Mouse (Mus musculus) WW6 (cell line): ENCODE data around the gene Nf2.
"Not testable (repeated sequence)": the region's sequence is repeated elsewhere in the genome, so short reads cannot be mapped to it uniquely, and the experiment has no call there.

Source experiments
- DNase-seq: peaks from one replicate; pipeline ENCODE4 v3.0.0-alpha.2; 2013; ENCODE audit warnings: low read depth, low spot score

Nf2 gene

DNA sequence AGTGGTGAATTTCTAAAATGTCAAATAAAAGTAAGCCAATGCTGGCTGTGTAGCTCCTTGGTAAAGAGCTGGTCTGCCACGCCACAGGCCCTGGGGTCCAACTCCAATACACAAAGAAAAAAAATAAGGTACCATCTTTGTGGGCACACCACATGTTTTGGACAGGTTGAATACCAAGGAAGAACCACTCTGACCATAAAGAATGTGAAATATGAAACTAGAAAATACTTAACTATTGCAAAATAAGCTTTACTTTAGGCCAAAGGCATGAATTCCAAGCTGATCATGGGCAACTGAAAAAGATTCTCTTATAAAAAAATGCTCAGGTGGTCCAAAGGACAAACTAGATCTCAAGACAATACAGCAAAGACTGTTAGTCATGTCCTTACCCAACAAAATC is 11.1 kb downstream of the Nf2 start:
- no peak for DNase-seq

DNA sequence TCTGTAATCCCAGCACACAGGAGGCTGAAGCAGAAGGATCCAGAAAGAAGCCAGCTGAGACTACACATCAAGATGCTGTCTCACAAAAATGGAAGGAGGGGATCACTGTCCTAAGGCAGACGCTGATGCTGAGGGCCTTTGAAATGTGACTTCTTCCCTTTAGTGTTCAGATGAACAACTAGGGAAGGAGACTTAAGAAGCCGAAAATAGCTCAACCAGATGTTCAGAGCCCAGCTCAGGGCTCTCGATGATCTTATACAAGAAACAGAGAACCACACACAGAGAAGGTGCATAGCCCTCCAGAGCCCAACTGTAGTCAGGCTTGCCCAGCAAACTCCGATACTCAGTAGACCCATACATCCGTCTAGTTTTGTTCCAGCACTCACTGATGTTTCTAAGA is 12.0 kb downstream of the Nf2 start:
- DNase-seq, result no peak

DNA sequence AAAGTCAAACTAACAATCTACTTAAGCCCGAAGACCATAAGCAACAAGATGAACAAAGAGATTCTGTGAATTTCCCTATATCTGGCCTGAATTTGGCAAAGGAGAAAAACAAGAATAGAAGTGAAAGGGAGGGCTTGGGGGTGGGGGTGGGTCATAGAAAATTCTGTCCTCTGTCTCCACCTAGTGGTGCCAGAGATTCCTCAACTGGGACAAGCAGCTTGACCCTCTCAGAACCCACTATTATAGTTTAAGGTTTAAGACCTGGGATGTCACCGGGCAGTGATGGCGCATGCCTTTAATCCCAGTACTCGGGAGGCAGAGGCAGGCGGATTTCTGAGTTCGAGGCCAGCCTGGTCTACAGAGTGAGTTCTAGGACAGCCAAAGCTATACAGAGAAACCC is 12.6 kb downstream of the Nf2 start:
- DNase-seq, result no peak

DNA sequence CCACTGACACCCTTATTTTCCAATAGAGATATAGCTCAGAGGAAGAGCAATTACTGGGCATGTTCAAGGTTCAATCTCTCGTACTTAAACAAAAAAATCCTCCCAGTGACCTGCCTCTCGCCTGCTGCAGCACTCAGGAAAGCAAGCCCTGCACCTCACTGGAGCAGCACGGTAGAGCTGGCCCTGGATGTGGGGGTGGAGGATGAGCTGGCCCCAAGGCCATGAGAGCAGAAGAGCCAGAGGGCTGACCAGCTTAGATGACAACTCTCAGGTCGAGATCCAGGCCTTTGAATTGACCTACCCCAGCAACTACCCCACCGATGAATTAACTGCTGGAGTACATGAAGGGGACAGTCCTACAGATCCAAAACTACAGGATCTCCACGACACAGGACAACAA is 13.9 kb downstream of the Nf2 start:
- no peak for DNase-seq

DNA sequence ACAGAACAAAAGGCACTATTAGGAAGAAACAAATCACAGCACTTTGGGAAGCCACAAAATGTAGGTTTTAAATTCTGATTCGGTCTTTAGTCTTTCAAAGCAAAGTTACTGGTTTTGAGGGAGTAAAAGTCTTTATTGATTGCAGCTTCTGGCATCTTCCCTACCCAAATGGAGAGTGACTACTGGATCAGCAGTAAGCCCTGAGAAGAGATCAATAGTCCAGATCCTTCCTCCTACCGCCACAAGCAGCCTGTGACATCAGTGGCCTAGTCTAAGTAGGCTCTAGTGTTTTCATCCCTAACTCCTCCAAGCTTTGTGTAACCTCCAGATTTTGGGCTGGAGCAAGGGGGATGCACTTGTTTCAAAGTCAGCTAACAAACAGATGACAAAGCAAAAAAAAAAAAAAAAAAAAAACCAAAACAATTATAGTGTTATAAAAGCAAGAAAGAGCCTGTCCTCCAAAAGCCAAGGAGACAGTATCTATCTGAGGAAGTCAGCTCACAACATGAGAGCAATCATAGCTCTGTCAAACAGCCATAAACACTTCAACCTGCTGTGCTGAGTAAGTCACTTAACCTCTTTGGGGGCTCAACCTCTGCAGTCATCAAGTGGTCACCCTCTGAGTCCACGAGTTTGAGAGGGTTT is 15.9 kb downstream of the Nf2 start:
- no peak for DNase-seq

DNA sequence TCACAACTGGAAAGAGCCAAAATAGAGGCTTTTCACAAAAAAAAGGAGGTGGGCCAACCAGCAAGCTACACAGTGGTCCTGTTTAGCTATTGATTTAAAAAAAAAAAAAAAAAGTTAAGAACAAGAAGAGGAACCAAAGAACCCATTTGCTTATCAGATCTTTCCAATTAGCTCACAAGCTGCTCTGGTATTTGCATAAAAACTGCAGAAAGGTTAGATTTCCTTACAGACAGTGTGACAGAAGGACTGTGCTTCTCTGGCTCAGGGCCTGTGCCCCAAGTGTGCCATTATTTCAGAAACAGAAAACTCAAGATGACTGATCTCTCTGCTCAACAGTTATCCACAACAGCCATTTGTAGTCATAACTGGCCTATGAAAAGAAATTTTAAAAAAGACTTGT is 18.3 kb downstream of the Nf2 start:
- DNase-seq, result no peak

DNA sequence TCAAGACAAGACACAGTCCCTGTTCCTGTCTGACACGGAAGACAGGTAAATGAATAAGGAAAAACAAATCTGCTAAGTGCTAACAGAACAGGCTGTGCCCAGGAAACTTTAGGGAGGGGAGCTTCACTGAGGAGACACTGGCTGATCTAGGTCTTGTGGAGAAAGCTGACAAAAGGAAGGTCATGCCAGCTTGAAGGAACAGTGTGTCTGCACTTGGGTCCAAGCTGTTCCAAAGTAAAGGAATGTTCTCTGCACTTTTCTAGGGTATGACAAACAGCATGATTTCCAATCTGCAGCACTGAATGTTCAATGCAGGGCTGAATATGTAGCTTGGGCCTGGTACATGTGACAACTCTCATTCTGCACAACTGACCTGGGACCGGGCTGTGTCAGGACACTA is 21.4 kb downstream of the Nf2 start:
- DNase-seq, result no peak

DNA sequence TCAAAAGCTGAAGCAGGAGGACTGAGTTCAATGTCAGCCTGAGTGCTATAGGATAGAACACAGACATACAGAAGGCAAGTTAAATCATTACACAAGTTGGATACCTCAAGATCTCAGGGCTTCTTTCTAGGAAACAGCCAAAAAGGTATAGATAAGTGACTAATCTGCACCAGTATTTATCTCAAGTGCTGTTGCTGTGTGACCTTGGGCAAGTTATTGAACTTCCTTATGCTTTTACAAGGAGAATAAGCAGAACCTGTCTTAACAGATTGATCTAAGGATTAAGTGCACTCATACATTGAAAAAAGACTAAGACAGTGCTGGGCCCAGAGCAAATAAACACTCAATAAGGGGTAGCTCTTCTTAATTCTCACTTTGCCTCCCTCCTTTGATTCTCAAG is 22.0 kb downstream of the Nf2 start:
- no peak for DNase-seq

DNA sequence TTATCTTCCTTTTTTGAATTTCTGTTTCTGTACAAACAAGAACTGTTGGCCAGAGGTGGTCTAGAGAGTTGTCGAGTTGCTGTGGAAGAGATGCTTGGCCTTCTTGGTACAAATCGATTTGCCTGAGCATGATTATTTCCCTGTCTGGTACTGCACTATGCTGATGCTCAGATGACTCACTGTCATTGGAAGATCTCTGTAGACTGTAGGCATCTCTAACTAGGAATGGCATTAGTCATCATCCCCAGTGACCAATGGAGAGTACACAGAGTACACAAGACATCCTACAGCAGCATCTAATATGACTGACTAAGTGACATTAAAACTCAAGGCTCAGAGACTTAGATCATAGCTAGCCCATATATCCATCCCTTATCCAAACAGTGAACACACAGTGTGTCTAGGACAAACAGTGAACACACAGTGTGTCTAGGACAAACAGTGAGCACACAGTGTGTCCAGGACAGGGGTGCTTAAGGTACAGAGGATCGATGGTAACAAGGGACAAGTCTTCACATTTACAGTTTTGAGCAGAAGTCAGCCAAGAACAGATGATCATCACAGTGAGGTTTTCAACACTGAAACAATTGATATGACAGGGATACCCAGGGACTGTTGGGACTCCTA is 23.1 kb downstream of the Nf2 start:
- no peak for DNase-seq

DNA sequence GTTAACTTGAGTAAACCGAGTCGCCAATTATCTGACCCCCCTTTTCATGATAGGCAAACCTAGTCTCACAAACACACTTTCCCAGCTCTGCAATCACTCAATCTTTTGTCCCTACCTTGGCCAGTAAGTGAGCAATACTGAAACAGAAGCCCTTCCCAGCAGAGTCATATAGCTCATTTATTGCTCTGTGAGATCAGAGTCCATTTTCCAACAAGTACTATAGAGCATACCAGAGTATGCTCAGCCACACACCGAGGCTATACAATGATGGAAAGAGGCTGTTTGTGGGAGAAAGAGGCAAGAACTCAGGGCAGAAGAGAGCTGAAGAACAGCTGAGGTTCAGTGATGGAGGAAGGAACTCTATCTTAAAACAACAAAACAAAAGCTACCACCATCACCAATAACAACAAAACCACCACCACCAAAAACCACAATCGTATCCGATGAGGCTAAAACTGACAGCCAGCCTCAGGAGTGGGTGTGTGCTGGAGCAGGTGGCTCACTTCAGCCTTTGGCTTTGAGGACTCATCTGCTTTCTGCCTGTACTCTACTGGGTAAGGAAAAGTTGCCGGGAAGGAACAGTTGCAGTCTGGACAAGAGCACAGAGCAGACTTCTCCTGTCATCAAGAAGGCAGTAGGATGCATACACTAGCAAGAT is 25.6 kb downstream of the Nf2 start:
- DNase-seq, result no peak

DNA sequence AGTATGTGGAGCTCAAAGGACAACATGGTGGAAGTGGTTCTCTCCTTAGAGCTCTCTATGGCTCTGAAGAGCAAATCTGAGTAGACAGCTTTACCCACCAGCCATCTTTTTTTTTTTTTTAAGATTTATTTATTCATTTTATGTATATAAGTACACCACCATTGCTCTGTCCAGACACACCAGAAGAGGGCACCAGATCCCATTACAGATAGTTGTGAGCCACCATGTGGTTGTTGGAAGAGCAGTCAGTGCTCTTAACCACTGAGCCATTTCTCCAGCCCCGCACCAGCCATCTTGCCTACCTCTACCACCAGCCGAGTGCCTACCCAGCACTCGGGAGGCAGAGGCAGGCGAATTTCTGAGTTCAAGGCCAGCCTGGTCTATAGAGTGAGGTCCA is 26.9 kb downstream of the Nf2 start:
- DNase-seq, result not testable (repeated sequence)

DNA sequence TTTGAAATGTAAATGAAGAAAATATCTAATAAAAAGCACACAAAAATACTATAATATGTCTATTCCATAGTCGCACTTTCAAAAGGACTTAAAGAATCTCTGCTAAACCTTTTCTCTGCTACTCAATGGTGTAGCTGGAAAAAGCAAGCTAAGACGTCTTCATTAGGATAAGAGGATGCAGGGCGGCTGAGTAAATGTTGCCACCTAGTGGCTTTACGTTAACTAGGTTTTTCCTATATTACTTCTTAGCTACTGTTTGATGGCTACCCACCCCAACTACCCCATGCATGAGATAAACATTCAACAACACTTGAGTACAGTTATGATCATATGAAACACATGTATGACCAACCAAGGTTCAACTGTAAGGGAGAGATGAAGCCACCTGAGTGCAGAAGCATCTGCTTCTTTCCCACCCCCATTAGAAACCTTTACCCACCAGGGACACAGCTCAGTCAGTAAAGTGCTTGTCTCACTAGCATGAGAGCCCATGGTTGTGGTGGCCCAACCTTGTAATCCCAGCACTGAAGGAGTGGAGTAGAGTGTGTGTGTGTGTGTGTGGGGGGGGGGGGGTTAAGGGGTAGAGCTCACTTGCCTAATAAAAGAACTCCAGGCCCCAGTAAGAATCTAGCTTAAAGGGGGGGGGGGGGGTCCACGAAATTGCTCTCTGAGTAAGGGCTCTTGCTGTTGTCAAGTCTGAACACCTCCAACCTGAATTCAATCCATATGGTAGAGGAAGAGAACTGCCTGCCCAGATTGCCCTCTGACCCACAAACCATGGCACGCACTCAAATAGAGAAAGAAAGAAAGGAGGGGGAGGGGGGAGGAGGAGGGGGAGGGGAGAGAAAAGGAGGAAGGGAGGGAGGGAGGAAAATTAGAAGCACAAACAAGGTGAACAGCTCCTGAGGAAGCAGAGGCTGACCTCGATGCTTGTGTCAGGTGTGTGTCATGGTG is 27.6 kb downstream of the Nf2 start:
- DNase-seq, result no peak

DNA sequence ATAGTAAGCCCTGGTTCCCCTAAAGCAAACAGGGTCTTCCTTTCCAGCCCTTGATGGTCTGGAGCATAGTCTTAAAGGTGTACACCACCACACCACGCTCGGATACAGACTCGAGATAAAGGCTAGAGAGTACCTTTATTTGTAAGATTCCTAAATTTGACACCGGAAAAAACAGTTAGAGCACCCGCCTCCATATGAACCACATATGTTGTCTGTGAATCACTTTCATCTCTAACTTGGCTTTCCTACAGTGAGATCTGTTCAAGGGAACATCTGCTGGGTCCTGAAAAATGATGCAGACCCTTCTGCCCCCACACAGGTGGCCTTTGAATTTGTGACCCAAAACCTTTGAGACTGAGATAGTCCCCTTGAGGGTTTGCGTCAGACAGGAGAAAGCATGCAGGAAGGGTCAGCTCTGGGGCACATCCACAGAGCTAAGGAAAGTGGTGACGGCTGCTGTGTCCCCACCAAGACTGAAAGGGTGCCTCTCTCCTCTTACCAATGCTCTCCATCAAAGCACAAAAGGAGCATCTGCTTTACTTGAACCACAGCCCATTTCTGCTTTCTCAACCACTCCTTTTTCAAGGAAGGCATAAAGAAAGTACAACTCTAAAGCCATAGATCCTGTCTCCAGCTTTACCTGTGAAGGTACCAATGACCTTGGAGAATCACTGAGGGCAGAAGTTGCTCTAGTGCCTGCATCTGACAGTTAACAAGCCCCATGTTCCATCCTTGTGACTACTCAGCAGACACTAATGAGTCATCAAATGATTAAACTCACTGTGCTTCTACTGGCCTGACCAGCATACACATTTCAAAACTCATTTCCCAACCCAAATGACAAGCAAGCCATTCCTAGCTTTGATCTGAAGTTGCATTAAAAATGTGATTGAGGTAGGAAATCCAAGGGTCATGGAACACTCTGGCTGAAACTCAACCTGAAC is 34.6 kb downstream of the Nf2 start:
- DNase-seq, result no peak

DNA sequence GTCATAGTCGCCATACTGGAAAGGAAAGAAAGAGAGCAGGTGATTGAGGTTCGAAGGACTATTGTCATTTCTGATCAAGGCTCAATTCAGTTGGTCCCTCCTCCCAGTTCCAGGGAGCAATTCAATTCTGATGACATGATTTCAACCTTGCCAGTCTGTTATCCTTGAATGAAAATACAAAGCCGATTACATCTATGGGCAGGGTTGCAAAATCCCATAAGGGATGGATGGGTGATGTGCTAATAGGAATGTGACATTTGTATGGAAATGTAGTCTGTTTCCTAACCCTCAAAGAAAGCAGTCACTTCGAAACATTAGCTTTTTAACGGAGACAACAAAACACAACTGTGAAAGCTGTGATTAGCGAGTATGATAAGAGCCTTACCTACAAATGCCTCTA is 41.0 kb downstream of the Nf2 start:
- DNase-seq, result no peak

DNA sequence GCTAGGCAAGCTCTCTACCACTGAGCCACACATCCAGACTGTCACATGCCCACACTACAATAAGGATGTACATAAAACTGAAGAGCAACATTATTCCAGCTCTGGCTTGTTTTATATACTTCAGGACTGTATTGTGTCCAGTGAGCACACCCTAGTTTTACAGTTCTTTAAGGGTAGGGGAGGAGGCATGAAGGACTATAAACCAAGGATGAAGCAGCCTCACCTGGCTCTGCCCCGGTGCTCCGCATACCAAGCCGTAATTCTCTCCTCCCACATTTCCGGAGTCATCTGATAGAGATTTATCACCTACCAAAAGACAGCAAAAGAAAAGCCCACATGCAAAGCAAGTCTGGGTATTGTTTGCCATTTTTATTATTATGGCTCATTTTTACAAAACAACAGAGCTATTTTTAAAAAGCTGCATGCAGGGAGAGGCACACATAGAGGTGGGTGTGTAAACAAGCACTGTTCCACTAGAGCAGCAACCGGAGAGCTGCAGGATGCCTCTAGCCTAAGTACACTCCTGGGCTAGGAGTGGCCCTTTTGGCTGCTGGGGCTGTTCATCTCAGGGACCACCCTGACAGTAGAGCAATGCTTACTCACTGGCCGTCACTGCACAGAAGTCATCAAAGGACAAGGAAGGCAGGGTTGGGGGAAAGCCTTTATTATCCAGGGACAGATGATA is 43.2 kb downstream of the Nf2 start:
- no peak for DNase-seq

DNA sequence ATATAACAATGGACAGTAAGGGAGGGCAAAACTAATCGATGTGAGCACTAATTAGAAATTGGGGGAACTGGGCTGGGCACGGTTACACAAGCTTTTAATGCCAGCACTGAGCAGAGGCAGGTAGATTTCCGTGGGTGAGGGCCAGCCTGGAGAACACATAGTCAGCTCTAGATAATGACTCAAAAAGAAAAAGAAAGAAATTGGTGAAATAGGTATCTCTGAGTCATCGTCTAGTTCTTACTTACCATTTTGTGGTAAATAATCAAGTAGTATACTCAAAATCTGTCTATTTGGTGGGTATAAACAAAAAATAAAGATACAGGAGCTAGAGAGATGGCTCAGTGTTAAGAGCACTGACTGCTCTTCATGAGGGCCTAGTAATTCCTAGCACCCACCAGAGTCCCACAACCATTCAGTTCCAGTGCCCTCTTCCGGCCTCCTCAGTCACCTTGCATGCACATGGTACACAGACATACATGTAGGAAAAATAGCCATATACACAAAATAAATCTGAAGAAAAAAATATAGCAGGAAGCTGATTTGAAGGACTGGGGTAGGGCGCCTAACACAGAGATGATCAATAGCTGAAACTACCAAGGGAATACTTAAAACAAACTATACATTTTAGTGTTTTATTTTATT is 44.3 kb downstream of the Nf2 start:
- DNase-seq, result no peak

DNA sequence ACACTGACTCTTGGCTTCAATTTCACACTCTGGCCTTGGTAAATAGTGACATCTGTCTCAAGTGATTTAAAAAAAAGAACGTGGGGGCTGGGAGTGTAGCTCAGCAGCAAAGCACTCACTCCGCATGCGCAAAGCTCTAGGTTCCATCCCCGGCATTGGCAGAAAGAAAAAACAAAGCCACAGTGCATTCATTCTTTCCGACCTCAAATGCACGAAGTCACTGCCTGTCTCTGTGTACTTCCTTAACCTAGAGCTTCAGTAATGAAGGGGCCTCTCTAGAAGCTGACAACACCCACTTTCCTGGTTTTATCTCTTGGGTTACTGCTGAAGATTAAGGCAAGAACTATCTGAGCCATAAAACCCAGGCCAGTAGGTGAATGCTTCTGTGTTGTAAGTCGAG is 45.4 kb downstream of the Nf2 start:
- DNase-seq, result no peak

DNA sequence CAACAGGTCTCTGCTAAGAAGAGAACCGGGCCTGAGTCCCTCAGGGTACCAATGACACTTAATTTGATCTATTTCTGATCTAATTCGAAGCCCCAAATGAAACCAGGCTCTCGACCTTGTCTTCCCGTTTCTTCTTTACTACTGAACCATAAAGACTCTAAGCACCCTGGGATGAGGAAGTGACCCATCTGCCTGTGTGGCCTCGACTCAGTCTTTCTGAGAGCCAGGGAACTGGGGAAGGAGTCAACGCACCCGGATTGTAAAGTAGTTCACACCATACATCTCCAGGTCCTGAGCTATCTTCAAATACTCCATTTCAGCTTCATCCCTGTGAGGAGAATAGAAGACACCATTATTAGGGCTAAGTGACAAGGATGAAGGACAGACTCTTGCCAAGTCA is 45.9 kb downstream of the Nf2 start:
- no peak for DNase-seq

DNA sequence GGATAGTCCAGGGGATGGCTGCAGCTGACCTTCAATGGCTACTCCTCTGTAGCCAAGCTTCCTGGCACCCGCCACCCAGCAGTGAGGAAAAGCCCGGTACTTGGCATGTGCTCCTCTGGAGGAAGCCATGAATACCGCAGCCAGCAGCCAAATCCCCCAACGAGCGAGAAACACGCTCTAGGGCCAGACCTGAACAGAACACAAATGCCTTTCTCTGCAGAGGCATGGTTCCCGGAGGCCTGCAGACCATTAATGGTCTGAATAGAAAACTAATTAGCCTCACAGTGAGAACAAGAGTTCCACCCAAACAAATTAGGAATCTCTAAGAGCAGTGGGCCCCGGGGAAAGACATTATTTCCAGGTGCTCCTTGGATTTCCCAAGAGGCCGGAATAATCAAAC is 46.3 kb downstream of the Nf2 start:
- DNase-seq, result no peak

DNA sequence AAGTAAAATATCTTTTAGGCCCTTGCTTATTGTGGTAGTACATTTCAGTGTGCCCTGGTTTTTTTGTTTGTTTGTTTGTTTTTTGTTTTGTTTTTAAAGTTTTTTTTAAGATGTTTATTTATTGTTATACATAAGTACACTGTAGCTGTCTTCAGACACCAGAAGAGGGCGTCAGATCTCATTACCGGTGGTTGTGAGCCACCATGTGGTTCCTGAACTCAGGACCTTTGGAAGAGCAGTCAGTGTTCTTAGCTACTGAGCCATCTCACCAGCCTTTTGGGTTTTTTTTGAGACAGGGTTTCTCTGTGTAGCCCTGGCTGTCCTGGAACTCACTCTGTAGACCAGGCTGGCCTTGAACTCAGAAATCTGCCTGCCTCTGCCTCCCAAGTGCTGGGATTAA is 46.9 kb downstream of the Nf2 start:
- not testable (repeated sequence) for DNase-seq
